Mouse (Mus musculus): ENCODE results near the gene Hinfp.
"Not testable (repeated sequence)": the region's sequence is repeated elsewhere in the genome, so short reads cannot be mapped to it uniquely, and the experiment has no call there.

Hinfp gene

GRCm38 (mm10) chr9:44311136-44312134, 6.0 kb upstream of the Hinfp start:
- peak; percentile 93 for DNase-seq (ENCODE audit: low read depth, low spot score)

GRCm38 (mm10) chr9:44310750-44311135, 5.3 kb upstream of the Hinfp start:
- DNase-seq (ENCODE audit: low read depth, low spot score), result no peak

- peak; percentile 41 for DNase-seq (ENCODE audit: low read depth, low spot score)
Observed at GRCm38 (mm10) chr9:44309756-44310155, 4.3 kb upstream of the Hinfp start.

GRCm38 (mm10) chr9:44307248-44307647, 1.8 kb upstream of the Hinfp start:
- no peak for DNase-seq (ENCODE audit: low read depth, low spot score)

- DNase-seq (ENCODE audit: low read depth, low spot score), result no peak
Observed at GRCm38 (mm10) chr9:44306532-44306931, 1.1 kb upstream of the Hinfp start.

GRCm38 (mm10) chr9:44300001-44300400, 5.5 kb downstream of the Hinfp start:
- DNase-seq (ENCODE audit: low read depth, low spot score), result not testable (repeated sequence)

- peak; percentile 53 for DNase-seq (ENCODE audit: low read depth, low spot score)
Observed at GRCm38 (mm10) chr9:44292490-44292889, 13.0 kb downstream of the Hinfp start.

- no peak for DNase-seq (ENCODE audit: low read depth, low spot score)
Observed at GRCm38 (mm10) chr9:44288959-44289291, 16.5 kb downstream of the Hinfp start.

GRCm38 (mm10) chr9:44288076-44288958, 17.2 kb downstream of the Hinfp start, which contains the start of gene Abcg4:
Gene Abcg4 (minus strand): TSS chr9:44288615.
- DNase-seq (ENCODE audit: low read depth, low spot score), result peak; percentile 49

- DNase-seq (ENCODE audit: low read depth, low spot score), result no peak
Observed at GRCm38 (mm10) chr9:44287401-44288075, 17.9 kb downstream of the Hinfp start.

GRCm38 (mm10) chr9:44287003-44287400, 18.5 kb downstream of the Hinfp start:
- DNase-seq (ENCODE audit: low read depth, low spot score), result no peak

- no peak for DNase-seq (ENCODE audit: low read depth, low spot score)
Observed at GRCm38 (mm10) chr9:44286256-44286850, 19.1 kb downstream of the Hinfp start.

GRCm38 (mm10) chr9:44283183-44283582, 22.3 kb downstream of the Hinfp start:
- DNase-seq (ENCODE audit: low read depth, low spot score), result no peak

GRCm38 (mm10) chr9:44269973-44270372, 35.5 kb downstream of the Hinfp start:
- no peak for DNase-seq (ENCODE audit: low read depth, low spot score)

- peak; percentile 65 for DNase-seq (ENCODE audit: low read depth, low spot score)
Observed at GRCm38 (mm10) chr9:44269077-44269476, 36.4 kb downstream of the Hinfp start.

- DNase-seq (ENCODE audit: low read depth, low spot score), result peak; percentile 41
Observed at GRCm38 (mm10) chr9:44268432-44268831, 37.0 kb downstream of the Hinfp start, which contains the start of gene Nlrx1. Gene Nlrx1 (minus strand): TSS chr9:44268599.

- peak; percentile 90 for DNase-seq (ENCODE audit: low read depth, low spot score)
Observed at GRCm38 (mm10) chr9:44268027-44268360, 37.5 kb downstream of the Hinfp start.

GRCm38 (mm10) chr9:44267319-44268026, 38.0 kb downstream of the Hinfp start:
- no peak for DNase-seq (ENCODE audit: low read depth, low spot score)

GRCm38 (mm10) chr9:44266478-44267226, 38.8 kb downstream of the Hinfp start:
- DNase-seq (ENCODE audit: low read depth, low spot score), result no peak

GRCm38 (mm10) chr9:44261388-44261787, 44.1 kb downstream of the Hinfp start:
- no peak for DNase-seq (ENCODE audit: low read depth, low spot score)

All from ZHBTc4 (cell line).